Mouse (Mus musculus) heart, embryonic 14.5 days (tissue): ENCODE measurements at regions not wholly inside any gene's neighbourhood (a gene's known extent, or its start where the extent isn't known, plus 50 kb on each side); places are given as distances from the start of the nearest gene placed in this dataset.

ENCODE experiments used
- ATAC-seq: fragments of 200-750 bp; cut with Nextera tagmentation; 2 replicates; pipeline ENCODE4 v1.8.0; 2017; ENCODE audit warnings: low read depth, moderate TSS enrichment; ENCODE audit not compliant: insufficient number of reproducible peaks, insufficient read depth, low FRiP score
- H3K27ac ChIP-seq, 2 experiments: fragments of 200-500 bp in 1 of 2; fragments of 300-500 bp in 1 of 2; sonication (generic) in 1 of 2; replicated peaks in 1 of 2; 2 replicates each; pipeline ENCODE4 v1.5.1; 2012 to 2014; ENCODE audit warnings: low read depth in 2 of 2, low read length in 2 of 2, control low read depth in 1 of 2, mild to moderate bottlenecking in 1 of 2, mixed read lengths in 1 of 2; ENCODE audit not compliant: control insufficient read depth in 1 of 2, insufficient read depth in 1 of 2
- H3K27me3 ChIP-seq: fragments of 300-500 bp; sonication (generic); 2 replicates; pipeline ENCODE4 v1.6.1; 2014; ENCODE audit warnings: mild to moderate bottlenecking, low read length, control low read depth; ENCODE audit not compliant: control insufficient read depth, insufficient read depth
- H3K36me3 ChIP-seq: fragments of 300-500 bp; sonication (generic); 2 replicates; pipeline ENCODE4 v1.6.1; 2014; ENCODE audit warnings: mild to moderate bottlenecking, control low read depth, low read length, mixed read lengths; ENCODE audit not compliant: control insufficient read depth, insufficient read depth
- H3K4me1 ChIP-seq, 2 experiments: fragments of 200-500 bp in 1 of 2; fragments of 300-500 bp in 1 of 2; sonication (generic) in 1 of 2; 2 replicates each; pipeline ENCODE4 v1.6.1; 2012 to 2014; ENCODE audit warnings: low read length in 2 of 2, control low read depth in 1 of 2, mixed read lengths in 1 of 2; ENCODE audit not compliant: control insufficient read depth in 2 of 2, insufficient read depth in 2 of 2
- H3K4me2 ChIP-seq: fragments of 300-500 bp; sonication (generic); 2 replicates; pipeline ENCODE4 v1.6.1; 2014; ENCODE audit warnings: mild to moderate bottlenecking, low read length
- H3K4me3 ChIP-seq, 2 experiments: fragments of 200-500 bp in 1 of 2; fragments of 300-500 bp in 1 of 2; sonication (generic) in 1 of 2; 2 replicates each; pipeline ENCODE4 v1.5.1; 2012 to 2014; ENCODE audit warnings: low read length in 2 of 2, mild to moderate bottlenecking in 2 of 2, control low read depth in 1 of 2, low read depth in 1 of 2, moderate library complexity in 1 of 2; ENCODE audit not compliant: control insufficient read depth in 1 of 2, insufficient read depth in 1 of 2
- H3K9ac ChIP-seq: fragments of 300-500 bp; sonication (generic); 2 replicates; pipeline ENCODE4 v1.6.1; 2014; ENCODE audit warnings: mild to moderate bottlenecking, low read length
- H3K9me3 ChIP-seq: fragments of 300-500 bp; sonication (generic); 2 replicates; pipeline ENCODE4 v1.6.1; 2016; ENCODE audit warnings: low read length, control low read depth; ENCODE audit not compliant: control insufficient read depth
- WGBS: fragments of 180-500 bp; shearing (Covaris S2); extraction: QIAGEN DNeasy Blood & Tissue Kit; methylation state at CpG from one replicate; pipeline ENCODE4 v1.1.7; 2014; 5-methylcytosine and 5-hydroxymethylcytosine counted together

GRCm38 (mm10) chr10:96527864-96528263 is 88.9 kb upstream of the Btg1 start:
- 88% methylated on average over 3 of the region's 3 CpGs for WGBS
- no peaks in the 10 kb centered on the region for H3K9me3 ChIP-seq
- no peak overlapping the region for H3K27ac ChIP-seq
- no peak overlapping the region for H3K4me3 ChIP-seq
- no peak for ATAC-seq
- H3K4me2 ChIP-seq = no peak overlapping the region
- no peaks in the 10 kb centered on the region for H3K36me3 ChIP-seq
- H3K9ac ChIP-seq = no peak overlapping the region
- no peaks in the 10 kb centered on the region for H3K27me3 ChIP-seq
- peaks cover 4 to 6% of the 10 kb centered on the region in 2 experiments; a peak in 2 of 4 replicates for H3K4me1 ChIP-seq

DNA sequence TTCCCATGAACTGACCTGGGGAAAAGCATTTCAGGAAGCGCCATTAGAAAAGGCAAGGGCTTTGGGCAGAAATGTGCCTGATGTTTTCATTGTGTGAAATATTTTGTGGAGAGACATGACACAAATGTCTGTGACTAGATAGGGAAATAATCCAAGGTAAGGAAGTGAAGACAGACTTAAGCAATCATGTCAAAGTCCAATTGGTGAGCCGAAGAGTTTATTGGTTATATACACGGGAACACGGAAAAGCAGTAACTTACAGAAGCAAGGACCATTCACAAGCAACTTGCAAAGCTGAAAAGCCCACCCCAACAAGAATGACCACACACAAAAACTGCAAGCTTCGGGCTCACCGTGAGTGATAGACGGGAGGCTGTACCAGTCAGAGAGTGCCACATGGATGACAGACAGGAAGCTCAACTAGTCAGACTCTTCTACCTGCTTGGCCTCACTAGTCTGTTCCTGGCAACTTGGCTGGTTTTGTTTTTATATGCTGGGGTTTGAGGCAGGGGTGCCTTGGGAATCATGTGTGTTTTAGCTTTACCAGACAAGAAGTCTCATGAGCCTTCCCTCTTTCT is 82.2 kb upstream of the Btg1 start:
- WGBS = 88% methylated on average over 7 of the region's 7 CpGs

GRCm38 (mm10) chr10:96535461-96535860 is 81.3 kb upstream of the Btg1 start:
- Histone ChIP-seq H3K36me3 (no peaks in the 10 kb centered on the region), H3K4me2 (no peak overlapping the region), H3K9me3 (no peaks in the 10 kb centered on the region), H3K9ac (no peak overlapping the region), H3K4me3 (no peak overlapping the region), H3K27ac (no peak overlapping the region), H3K27me3 (no peaks in the 10 kb centered on the region), H3K4me1 (peaks cover 0 to 2% of the 10 kb centered on the region in 2 experiments; a peak in 1 of 4 replicates)
- no peak for ATAC-seq
- 29% methylated on average over 9 of the region's 9 CpGs for WGBS

More for the DNA sequence above, 82.2 kb upstream of the Btg1 start:
- Histone ChIP-seq H3K9ac (no peak overlapping the region), H3K4me1 (peaks cover 0 to 2% of the 10 kb centered on the region in 2 experiments; a peak in 1 of 4 replicates), H3K4me2 (no peak overlapping the region), H3K27ac (no peak overlapping the region), H3K36me3 (no peaks in the 10 kb centered on the region), H3K27me3 (no peaks in the 10 kb centered on the region), H3K4me3 (no peak overlapping the region), H3K9me3 (no peaks in the 10 kb centered on the region)
- no peak for ATAC-seq

GRCm38 (mm10) chr10:96540828-96541227 is 76.0 kb upstream of the Btg1 start:
- H3K27ac ChIP-seq = no peak overlapping the region
- H3K27me3 ChIP-seq = no peaks in the 10 kb centered on the region
- WGBS = 95% methylated on average over 2 of the region's 2 CpGs
- H3K4me2 ChIP-seq = no peak overlapping the region
- ATAC-seq = no peak
- no peak overlapping the region for H3K4me3 ChIP-seq
- no peak overlapping the region for H3K9ac ChIP-seq
- H3K4me1 ChIP-seq = no peaks in the 10 kb centered on the region
- no peaks in the 10 kb centered on the region for H3K9me3 ChIP-seq
- no peaks in the 10 kb centered on the region for H3K36me3 ChIP-seq

- Histone ChIP-seq H3K4me2 (no peak overlapping the region), H3K9ac (no peak overlapping the region), H3K9me3 (no peaks in the 10 kb centered on the region), H3K36me3 (no peaks in the 10 kb centered on the region), H3K4me1 (no peaks in the 10 kb centered on the region), H3K27me3 (no peaks in the 10 kb centered on the region), H3K27ac (no peak overlapping the region), H3K4me3 (no peak overlapping the region)
- WGBS = 85% methylated on average over 6 of the region's 6 CpGs
- ATAC-seq = no peak
Measured at GRCm38 (mm10) chr10:96545312-96545711, 71.5 kb upstream of the Btg1 start.

- H3K36me3 ChIP-seq = no peaks in the 10 kb centered on the region
- H3K9me3 ChIP-seq = no peaks in the 10 kb centered on the region
- H3K27me3 ChIP-seq = no peaks in the 10 kb centered on the region
- no peak overlapping the region for H3K4me2 ChIP-seq
- H3K9ac ChIP-seq = no peak overlapping the region
- no peak overlapping the region for H3K4me3 ChIP-seq
- no peaks in the 10 kb centered on the region for H3K4me1 ChIP-seq
- no peak for ATAC-seq
- no peak overlapping the region for H3K27ac ChIP-seq
- WGBS = 89% methylated on average over 2 of the region's 2 CpGs
Measured at GRCm38 (mm10) chr10:96545761-96546388, 70.9 kb upstream of the Btg1 start.

DNA sequence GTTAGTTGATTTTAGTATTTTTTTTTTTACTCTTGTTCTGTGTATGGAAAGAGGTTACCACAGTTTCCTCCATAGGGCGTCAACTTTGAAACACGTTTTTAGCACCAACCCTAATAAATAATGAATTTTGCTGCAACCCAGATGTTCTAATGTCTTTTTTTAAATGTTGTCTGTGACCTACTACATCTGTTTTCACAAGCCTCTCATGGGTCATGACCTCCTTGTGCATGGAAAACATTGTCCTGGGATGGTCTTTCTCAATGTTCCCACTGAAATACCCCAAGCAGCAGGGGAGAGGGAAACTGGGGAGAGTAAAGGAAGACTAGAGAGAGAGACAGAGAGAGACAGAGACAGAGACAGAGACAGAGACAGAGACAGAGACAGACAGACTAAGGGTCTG is 67.2 kb upstream of the Btg1 start:
- H3K4me2 ChIP-seq = no peak overlapping the region
- no peak for ATAC-seq
- 63% methylated on average over 2 of the region's 2 CpGs for WGBS
- no peak overlapping the region for H3K9ac ChIP-seq
- no peaks in the 10 kb centered on the region for H3K36me3 ChIP-seq
- no peak overlapping the region for H3K27ac ChIP-seq
- H3K4me3 ChIP-seq = no peak overlapping the region
- no peaks in the 10 kb centered on the region for H3K9me3 ChIP-seq
- no peaks in the 10 kb centered on the region for H3K27me3 ChIP-seq
- H3K4me1 ChIP-seq = no peaks in the 10 kb centered on the region

GRCm38 (mm10) chr10:96550266-96550665 is 66.5 kb upstream of the Btg1 start:
- no peaks in the 10 kb centered on the region for H3K36me3 ChIP-seq
- no peak overlapping the region for H3K9ac ChIP-seq
- WGBS = 68% methylated on average over 4 of the region's 4 CpGs
- H3K27me3 ChIP-seq = no peaks in the 10 kb centered on the region
- H3K27ac ChIP-seq = no peak overlapping the region
- no peak overlapping the region for H3K4me2 ChIP-seq
- H3K4me1 ChIP-seq = no peaks in the 10 kb centered on the region
- ATAC-seq = no peak
- no peaks in the 10 kb centered on the region for H3K9me3 ChIP-seq
- H3K4me3 ChIP-seq = no peak overlapping the region
